Mouse (Mus musculus) frontal cortex, postnatal 14 days (tissue): ENCODE results near the gene Irs2.
A peak's percentile ranks its signal among the peaks of the same experiment; 100 is the strongest.

Experiments
- DNase-seq, 2 experiments: peaks; one replicate each; pipeline ENCODE4 v3.0.0; 2022; ENCODE audit warnings: low spot score in 2 of 2

Gene Irs2

DNA sequence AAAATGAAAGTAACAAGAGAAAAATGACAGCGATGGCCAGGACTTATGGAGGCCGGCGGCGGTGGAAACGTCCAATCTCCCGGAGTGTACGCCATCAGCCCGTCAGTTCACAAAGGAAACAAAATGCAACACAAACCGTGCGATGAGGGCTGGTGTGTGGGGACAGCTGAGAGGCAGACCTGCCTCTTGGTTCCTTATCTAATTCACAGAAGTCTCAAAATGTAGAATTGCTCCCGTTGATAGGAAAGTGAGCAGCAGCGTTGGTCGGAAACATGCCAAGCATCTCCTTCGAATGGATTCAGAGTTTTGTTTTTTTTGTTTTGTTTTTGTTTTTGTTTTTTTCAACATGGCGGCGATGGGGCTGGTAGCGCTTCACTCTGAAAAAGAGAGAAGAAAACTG, 21.6 kb downstream of the Irs2 start:
- no peak for DNase-seq

DNA sequence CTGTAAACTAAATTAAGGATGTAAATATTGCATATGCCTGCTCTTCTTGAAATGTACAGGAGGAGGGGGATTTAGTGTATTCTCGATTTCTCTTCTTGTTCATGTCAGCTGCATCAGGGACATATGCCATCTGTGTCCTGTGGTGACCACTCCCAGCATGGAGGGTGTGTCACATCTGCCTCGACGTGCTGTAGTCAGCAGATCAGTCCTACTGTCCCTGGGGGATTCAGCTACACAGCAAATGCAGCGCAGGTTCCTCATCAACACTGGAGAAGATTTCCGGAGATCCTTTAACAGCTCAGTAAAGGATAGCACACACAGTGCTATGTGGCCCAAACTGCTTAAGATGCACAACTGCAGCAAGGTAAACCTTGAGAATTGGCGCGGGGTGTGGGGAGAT, 23.2 kb downstream of the Irs2 start:
- no peak for DNase-seq

DNA sequence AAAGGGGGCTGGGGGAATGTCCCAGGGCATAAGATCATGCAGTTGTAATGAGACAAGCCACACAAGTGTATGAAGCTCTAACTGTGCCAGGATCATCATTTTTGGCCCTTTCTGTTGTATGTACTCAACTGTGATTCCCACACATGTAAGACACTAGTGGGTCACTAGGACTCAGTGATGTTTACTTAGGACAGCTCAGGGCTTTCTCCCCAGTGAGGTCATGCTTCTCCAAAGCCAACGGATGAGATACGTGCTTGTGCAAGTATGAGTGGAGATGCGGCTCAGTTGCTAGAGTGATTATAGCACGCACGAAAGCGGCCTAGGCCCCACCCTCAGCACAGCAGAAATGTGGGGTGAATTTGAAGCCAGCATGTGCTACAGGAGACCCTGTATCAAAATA, 27.4 kb downstream of the Irs2 start:
- DNase-seq, result no peak

GRCm38 (mm10) chr8:10979916-10980315, 28.3 kb downstream of the Irs2 start:
- no peak for DNase-seq

DNA sequence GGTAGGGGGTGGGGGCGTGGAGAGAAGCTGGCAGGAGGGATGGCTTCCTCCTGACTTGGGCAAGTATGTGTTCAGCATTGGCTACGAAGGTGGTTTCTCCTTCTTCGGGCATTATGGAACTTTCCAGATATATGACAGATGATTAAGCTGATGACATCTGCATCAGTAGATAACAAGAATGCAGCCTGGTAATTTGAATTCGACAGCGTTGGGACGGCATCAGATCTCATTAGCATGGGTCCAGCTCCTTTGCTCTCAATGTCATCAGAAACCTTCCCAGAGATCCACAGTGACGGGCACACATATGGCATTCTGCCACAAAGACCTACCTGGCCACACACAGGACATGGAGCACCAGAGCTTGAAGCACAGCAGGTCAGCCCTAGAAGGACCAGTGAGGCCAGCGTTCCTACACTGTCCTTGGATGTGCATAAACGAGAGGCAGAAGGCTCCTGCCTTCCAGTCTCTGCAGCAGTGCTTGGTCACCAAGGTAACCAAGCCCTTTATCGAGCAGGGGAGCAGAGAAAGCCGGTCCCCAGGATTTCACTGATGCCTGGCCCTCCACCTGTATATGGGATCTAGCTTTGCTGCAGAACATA, 29.0 kb downstream of the Irs2 start:
- no peak for DNase-seq

GRCm38 (mm10) chr8:10978377-10978776, 29.9 kb downstream of the Irs2 start:
- DNase-seq, result no peak

- DNase-seq, result no peak
Measured at GRCm38 (mm10) chr8:10977742-10978376, 30.4 kb downstream of the Irs2 start.

GRCm38 (mm10) chr8:10974659-10975058, 33.6 kb downstream of the Irs2 start:
- no peak for DNase-seq

DNA sequence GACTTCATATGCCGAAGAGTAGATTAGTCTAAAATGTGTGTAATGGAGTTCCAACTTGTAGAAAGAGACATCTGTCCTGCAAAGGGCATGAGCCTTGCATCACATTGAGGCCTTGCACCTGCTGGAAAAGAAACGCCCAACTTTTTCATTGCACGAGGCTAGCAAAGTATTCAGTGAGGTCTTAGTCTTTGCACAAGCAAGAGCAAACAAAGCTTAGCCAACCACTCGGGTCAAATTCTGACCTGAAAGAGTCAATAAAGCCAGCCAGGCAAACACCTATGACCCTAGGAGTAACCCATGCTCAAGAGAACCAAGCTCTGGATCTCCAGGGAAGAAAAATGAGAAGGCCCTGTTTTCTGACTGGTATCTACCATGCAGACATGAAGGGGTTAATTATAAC, 34.1 kb downstream of the Irs2 start:
- DNase-seq, result no peak

GRCm38 (mm10) chr8:10972851-10973452, 35.3 kb downstream of the Irs2 start:
- DNase-seq, result no peak

- no peak for DNase-seq
Measured at GRCm38 (mm10) chr8:10971984-10972383, 36.3 kb downstream of the Irs2 start.

DNA sequence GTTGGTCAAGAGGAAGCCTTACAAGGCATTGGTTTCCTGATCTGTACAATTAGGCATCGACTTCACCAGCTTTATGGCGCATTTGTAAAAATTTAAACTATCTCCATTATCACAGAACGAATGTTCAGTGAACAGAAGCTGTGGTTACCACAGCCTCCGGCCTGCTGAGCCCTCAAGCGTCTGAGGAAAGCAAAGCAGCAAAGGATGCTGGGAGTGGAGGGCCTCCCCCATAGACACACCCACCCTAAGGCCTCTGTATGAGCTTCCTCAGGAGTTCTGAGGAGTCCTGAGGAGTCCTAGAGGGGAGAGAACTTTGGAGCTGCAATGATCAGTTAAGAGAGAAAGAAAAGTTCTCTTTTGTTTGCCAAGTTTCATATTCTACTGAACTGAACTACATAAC, 36.7 kb downstream of the Irs2 start:
- no peak for DNase-seq

GRCm38 (mm10) chr8:10970496-10971456, 37.5 kb downstream of the Irs2 start:
- no peak for DNase-seq

GRCm38 (mm10) chr8:10968687-10969086, 39.6 kb downstream of the Irs2 start:
- no peak for DNase-seq

DNA sequence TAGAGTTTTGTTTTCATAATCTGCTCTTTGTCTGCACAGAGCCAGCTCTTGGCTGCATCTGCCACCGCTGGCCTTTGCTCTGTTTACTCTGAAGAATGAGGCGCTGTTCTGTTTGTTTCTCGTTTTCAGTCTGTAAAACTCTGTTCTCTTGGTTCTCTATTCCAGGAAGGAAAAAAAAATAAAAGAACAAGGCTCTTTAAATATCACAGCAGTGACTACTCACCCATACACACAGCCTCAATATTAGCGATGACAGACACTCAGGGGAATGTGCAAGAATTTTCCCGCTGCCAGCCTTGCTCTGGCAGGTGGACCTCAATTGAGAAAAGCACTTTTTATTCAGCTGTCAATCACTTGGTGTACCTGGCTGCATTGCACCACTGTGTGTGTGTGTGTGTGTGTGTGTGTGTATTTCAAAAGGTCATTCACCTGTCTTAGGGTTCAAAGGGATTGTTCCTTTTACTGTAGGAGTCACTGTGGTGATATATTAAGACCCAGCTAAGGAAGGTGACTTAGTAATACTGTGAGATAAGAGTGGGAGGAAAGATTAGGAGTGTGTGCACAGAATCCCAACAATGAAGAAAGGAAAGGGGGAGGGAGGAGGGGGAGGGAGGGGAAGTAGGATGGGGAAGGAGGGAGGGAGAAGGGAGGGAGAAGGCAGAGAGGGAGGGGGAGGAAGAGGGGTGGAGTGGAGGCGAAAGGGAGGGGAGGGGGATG, 42.7 kb downstream of the Irs2 start:
- DNase-seq, result no peak

DNA sequence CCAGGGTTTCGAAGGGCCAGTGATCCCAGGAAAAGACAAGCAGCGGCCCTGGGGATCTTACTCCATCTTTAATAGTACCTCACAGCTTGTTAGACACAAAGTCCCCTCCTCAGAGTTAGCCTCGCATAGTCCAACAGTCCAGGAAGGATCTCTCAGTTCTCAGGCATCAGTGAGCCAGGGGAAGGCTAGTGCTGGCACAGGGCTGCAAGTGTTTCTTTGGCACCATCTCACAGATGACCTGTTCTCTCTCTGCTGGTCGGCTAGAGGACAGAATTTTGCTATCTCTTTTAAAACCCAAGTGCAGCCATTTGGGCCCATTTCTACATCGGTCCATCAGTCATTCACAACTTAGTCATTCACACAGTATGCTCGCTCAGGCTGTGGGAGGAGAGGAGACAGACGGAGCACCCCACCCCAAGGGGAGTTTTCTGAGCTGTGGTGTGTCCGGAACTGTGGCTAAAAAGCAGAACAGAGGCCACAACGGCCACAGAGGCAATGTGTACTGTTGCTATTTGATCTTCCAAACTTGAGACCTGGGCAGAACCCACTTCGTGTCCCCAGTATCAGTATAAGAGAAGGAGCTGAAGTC, 43.7 kb downstream of the Irs2 start:
- DNase-seq, result no peak

- DNase-seq, result no peak
Measured at GRCm38 (mm10) chr8:10961989-10962388, 46.3 kb downstream of the Irs2 start.

GRCm38 (mm10) chr8:10960277-10960819, 47.9 kb downstream of the Irs2 start:
- no peak for DNase-seq

DNA sequence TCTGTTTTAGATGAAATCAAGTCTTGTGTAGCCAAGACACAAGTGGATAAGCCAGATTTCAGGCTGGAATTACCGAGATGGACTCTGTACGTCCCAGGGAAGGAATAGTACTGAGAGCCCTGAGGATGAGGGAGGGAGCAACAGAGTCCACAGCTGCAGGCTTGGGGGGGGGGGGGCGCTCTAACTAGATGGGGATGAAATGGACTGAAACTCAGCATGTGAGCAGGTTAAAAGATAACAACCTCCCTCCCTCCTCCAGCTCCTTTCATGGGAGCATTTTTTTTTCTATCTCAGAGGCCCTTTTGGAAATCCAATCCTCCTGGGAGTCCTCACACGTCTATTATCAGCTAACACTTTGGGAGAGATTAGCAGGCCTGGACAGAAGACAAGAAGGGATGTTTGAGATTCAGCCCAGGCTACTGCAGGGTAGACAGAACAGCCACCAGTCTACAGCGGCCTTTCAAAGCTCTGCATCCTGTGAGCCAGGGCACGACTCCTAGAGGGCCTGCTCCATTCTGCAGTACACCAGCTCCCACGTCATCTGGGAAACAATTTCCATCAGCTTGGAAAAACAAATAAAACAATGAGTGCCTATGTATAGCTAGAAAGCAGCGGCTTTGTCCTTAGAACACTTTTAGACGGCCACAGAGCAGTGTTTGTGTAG, 50.8 kb downstream of the Irs2 start:
- DNase-seq, result no peak

GRCm38 (mm10) chr8:10953346-10954053, 54.8 kb downstream of the Irs2 start:
- peak; percentile 36 to 37 for DNase-seq
